Mouse (Mus musculus): ENCODE measurements around the gene Rpl36.

Gene Rpl36

DNA sequence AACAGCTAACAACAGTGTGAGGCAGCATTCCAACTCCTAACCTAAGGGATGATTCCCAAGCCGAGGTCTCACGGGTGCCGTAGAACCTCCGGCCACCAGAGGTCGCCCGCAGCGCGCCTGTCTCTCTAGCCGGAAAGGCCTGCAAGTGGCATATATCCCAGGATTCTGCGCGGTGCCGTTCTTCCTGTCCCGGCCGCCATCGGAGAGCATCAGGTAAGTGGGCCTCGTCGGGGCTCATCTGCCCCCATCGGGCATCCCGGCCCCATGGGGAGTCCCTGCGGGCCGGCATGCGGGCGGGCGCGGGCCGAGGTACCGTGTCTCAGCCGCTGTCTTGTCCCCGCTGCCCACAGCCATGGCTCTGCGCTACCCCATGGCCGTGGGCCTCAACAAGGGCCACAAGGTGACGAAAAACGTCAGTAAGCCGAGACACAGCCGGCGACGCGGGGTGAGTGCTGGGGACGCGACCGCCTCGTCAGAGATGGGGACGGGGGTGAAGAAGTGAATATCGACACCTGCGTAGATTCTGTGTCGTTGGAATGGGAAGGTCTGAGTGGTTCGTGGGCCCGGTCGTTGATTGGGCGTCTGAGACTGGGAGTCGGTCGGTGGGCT, at the start of gene Rpl36:
Gene Rpl36, plus strand, starts transcription at position 181 of the 609 bp plus-strand sequence.
- peak; percentile 99 for DNase-seq

- DNase-seq, result peak in 1 of 2 experiments; percentile 43
Measured at GRCm38 (mm10) chr17:56566293-56566692, 46.9 kb upstream of the Rpl36 start.

DNA sequence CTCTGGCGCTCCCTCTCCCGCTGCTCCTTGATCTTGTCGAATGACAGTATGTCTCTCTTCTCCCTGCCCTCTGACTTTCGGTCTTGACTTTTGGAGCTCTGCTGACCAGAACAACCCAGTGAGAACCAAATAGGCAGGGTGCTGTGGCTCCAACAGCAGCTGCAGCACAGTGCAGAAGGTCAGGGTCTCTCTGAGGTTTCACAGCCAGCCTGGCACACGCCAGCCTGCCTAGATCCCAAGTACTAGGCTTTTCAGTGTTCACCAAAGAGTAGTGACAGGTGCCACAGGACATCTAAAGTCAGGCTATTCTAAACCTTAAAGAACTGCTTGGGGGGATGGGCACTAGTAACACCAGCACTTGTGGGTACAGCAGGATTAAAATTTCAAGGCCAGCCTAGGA, 46.3 kb upstream of the Rpl36 start:
- DNase-seq, result no peak

GRCm38 (mm10) chr17:56567370-56567769, 45.8 kb upstream of the Rpl36 start:
- DNase-seq, result no peak

GRCm38 (mm10) chr17:56570287-56570686, 42.9 kb upstream of the Rpl36 start:
- no peak for DNase-seq

DNA sequence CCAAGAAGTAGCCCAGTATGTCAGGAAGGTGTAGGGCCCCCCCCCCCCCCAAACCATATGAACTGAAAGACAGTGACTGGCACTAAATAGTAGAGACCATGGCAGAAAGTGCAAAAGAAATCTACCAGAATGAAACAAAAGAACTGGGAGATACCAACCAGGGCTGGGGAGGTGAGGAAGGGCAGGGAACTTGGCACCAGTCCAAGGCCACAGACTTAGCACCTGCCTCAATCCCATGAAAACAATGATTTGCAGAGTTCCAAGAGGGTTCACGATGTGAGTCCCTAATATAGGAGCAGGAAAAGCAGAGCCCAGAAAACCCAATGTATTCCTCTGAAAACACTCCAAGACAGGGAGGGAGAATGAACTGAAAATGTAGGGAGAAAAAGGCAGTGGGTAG, 41.1 kb upstream of the Rpl36 start:
- DNase-seq, result peak in 1 of 2 experiments; percentile 62

DNA sequence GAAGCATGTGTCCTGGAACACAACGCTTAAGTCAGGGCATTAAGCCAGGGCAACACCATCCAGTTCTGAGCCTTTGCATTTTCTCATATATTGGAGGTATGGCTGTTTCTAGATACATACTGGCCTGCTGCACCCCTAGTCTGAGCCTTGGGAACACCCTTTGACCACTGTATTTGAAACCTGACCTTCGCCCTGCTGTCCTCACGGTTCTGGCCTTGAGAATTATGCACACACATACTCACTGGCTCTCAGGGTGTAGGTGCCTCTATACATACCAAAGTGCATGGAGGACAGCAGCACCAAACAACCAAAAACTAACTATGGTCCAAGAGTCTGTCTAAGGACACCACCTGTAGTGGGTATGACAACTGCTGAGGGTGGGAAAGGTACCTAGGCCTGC, 40.3 kb upstream of the Rpl36 start:
- no peak for DNase-seq

DNA sequence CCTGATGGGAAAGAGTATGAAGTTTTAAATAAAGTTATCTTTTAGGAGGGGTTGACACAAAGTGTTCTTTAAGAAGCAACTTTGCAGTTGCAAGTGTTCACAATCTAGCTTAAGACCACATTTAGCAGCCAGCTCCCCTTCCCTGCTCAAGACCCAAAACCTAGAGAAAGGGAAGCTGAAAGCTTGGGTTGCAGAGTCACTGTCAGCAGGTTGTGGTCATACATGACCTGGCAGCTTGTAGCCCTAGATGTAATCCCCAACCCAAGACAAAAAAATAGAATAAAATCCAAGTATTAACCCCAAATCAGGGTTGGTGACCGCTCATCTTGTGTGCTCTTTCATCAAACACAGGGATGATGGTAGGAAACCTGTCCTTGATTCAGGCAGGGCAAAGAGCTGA, 30.1 kb upstream of the Rpl36 start:
- no peak for DNase-seq

GRCm38 (mm10) chr17:56583611-56584256, 29.5 kb upstream of the Rpl36 start:
- no peak for DNase-seq

DNA sequence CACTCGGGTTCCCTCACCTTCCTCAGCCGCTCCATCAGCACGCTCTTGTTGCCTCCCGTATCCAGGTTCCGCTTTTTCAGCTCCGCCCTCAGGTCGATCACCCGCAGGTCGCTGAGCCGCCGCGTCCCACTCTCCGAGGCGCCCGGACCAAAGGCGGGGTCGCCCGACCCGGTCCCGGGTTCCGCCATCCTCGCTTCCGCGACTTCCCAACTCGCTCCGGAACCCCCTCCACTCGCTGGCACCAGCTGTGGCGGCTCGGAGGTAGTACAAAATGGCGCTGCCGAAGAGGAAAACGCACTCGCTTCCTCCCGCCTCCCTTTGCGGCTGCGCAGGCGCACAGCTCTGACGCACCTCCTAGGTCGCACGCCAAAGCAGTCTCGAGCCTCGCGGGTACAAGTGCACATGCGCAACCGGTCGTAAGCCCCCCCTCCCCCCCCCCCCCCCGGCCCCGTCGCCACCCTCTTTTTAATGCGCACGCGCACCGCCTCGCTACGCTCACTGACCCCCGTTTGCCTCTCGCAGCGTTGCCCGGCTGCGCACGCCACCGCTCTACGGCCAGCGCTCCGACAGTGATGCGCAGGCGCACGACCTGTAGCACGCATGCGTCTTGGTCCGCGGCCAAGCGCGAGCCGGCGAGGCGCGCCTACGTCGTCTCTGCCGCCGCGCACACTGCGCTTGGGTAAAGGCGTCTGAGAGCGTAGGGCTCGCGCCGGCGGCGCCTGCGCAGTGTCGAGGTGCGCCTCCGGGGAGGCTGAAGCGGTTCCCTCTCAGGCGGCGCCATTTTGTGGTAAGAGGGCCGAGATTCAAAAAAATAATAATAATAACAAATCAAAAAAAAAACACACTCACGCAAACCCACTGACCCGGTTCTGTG, 28.7 kb upstream of the Rpl36 start, which contains the start of the genes Safb2 and Safb:
Gene Safb2, minus strand, starts transcription at position 329 of the 874 bp plus-strand sequence.
Gene Safb, plus strand, starts transcription at position 569 of the 874 bp plus-strand sequence.
- DNase-seq, result peak; percentile 100

- no peak for DNase-seq
Measured at GRCm38 (mm10) chr17:56585171-56585821, 27.9 kb upstream of the Rpl36 start.

DNA sequence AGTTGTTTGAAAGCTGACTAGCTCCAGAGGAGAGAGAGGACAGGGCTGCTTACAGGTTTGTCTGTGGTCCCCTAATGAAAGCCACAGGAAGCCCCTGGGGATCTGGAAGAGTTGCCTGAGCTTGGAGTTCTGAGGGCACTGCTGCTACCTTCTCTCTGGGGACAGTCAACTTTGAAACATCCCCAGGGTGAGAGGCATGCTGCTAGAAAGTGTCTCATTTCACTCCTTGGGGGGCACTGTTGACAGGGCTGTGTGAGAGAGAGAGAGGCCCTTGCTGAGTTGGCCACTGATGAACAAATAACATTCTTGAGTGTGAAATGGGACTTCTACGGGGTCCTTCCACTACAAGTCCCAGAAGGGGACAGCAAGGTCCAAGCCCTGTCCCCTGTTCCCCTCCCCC, 25.4 kb upstream of the Rpl36 start:
- DNase-seq, result no peak

DNA sequence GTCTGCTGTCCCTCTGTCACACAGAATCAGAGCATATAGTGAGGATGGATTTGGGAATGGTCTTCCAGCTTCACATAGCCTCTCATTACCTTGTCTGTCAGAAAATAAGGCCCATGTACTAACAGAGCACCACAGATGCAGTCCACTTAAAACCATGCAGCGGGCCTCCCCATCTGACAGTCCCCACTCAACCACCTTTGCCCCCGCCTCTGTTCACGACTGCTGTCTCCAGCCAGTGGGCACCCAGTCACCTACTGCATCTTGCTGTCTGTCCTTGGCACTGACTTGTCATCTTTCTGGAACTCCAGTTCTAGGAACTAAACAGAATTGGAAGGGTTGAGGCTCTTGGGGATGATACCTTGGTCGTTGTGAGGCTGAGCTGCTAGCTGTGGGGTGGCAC, 24.3 kb upstream of the Rpl36 start:
- DNase-seq, result no peak

- no peak for DNase-seq
Measured at GRCm38 (mm10) chr17:56592553-56592952, 20.7 kb upstream of the Rpl36 start.

- DNase-seq, result peak; percentile 52 to 67
Measured at GRCm38 (mm10) chr17:56593527-56594271, 19.5 kb upstream of the Rpl36 start.

GRCm38 (mm10) chr17:56603186-56604069, 9.8 kb upstream of the Rpl36 start:
- DNase-seq, result peak; percentile 76

GRCm38 (mm10) chr17:56604070-56604380, 9.2 kb upstream of the Rpl36 start:
- no peak for DNase-seq

- no peak for DNase-seq
Measured at GRCm38 (mm10) chr17:56604422-56604821, 8.8 kb upstream of the Rpl36 start.

GRCm38 (mm10) chr17:56605431-56605830, 7.8 kb upstream of the Rpl36 start:
- no peak for DNase-seq

DNA sequence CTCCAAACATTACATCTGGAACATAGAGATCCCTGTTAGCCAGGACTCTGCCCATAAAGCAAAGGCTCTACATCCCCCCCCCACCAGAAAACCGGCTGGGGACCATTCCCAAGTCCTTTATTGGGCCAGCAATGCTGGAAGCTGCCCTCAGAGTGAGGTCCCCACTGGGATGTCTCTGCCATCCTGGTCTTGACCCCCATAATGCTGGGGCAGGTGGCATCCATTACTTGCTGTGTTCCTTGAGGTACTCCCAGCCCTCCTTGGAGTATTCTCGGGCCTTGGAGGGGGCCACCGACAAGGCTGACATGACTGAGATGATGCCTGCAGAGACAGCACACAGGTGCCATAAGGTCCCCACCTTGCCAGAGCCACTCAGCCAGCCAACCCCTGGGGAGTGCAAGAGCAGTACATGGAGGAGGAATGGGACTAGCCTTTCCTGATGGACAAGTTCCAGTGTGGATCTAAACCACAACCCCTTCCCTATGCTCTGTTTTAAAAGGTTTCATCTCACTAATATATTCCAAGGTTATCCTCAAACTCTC, 5.6 kb upstream of the Rpl36 start:
- no peak for DNase-seq

DNA sequence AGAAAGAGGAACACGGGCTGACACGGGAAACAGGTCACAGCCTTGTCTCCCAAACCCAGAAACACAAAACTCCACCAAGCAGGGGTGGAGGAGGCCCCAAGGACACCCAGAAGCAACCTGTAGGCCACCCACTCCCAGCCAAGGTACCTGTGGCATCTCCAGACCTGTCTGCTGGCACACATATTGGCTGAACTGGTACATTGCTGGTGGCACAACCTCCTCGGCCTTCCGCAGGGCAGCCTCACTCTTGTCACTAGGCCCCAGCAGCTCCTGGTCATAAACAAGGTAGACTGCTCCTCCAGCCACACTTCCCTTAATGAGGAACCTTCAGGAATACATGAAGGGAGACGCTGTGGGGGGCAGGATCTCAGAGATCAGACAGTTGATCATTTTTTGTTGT, 4.5 kb upstream of the Rpl36 start:
- no peak for DNase-seq
